Mouse (Mus musculus) bone marrow, adult 2 months (tissue): Measurements from ENCODE around the gene Crybg2. TPM values are rescaled to one million over a fixed set of nuclear protein-coding genes. Genes with fewer than 3 reads are reported as not detected.
A peak's percentile ranks its signal among the peaks of the same experiment; 100 is the strongest.

Experiments
- H3K27ac ChIP-seq: fragments of 200-500 bp; 2 replicates; pipeline ENCODE4 v1.5.1; 2012; ENCODE audit warnings: low read depth, mild to moderate bottlenecking, control low read depth, inconsistent platforms, low read length; ENCODE audit not compliant: control insufficient read depth, poor library complexity, insufficient read depth
- H3K4me1 ChIP-seq: fragments of 200-500 bp; 2 replicates; pipeline ENCODE4 v1.6.1; 2011; ENCODE audit warnings: low read length; ENCODE audit not compliant: control insufficient read depth, insufficient read depth
- H3K4me3 ChIP-seq: fragments of 200-500 bp; replicated peaks from 2 replicates; pipeline ENCODE3; 2011; ENCODE audit warnings: mild to moderate bottlenecking, low read depth, low read length, control low read depth; ENCODE audit not compliant: control insufficient read depth
- CTCF ChIP-seq: fragments of 200-500 bp; IDR thresholded peaks from 2 replicates; pipeline ENCODE4 v1.5.1; 2011; ENCODE audit warnings: low read length, control low read depth; ENCODE audit not compliant: control insufficient read depth, insufficient read depth
- POLR2A ChIP-seq: fragments of 200-500 bp; IDR thresholded peaks from 2 replicates; pipeline ENCODE4 v1.6.1; 2011; ENCODE audit warnings: low read depth, mild to moderate bottlenecking, control low read depth, low read length, borderline replicate concordance; ENCODE audit not compliant: control insufficient read depth
- WGBS: fragments of 180-500 bp; shearing (Covaris S2); methylation state at CpG from one replicate; pipeline ENCODE4 v1.1.7; 2018; 5-methylcytosine and 5-hydroxymethylcytosine counted together
- polyA plus RNA-seq: library from polyadenylated mRNA; stranded (reverse); fragments of >200 nt; gene quantifications from 2 replicates; pipeline ENCODE4 v1.2.4, GENCODE M21; 2011; ENCODE audit warnings: low replicate concordance; ENCODE audit not compliant: missing spikeins, insufficient read depth, insufficient read length

Crybg2 gene
- polyA plus RNA-seq, 1 experiment = 4.6 TPM

DNA sequence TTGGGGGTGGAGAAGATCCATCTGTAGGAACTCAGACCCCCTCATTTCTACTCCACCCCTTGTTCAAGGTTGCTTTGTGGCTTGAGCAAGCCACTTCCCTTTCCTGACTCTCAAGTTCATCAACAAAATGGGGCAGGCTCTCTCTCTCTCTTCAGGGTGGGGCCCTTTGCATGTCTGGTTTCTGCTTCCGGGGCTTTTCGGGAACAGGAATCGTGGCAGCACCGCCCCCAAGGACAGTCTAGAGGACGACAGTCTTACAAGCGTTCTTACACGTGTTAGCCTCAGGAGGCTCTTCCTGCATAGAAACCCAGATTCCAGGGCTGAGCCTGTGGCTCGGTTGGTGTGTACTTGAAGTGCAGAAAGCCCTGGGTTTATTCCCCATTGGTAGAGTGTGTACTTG lies 56.4 kb downstream of the Crybg2 start:
- TF ChIP-seq POLR2A (no peak), CTCF (peak; percentile 11; the same call in 1 of the 2 replicates)
- Histone ChIP-seq H3K27ac (peak overlapping the region; percentile 91), H3K4me1 (peaks cover 37% of the 10 kb centered on the region), H3K4me3 (no peak overlapping the region)
- WGBS = 2% methylated on average over 8 of the region's 8 CpGs

DNA sequence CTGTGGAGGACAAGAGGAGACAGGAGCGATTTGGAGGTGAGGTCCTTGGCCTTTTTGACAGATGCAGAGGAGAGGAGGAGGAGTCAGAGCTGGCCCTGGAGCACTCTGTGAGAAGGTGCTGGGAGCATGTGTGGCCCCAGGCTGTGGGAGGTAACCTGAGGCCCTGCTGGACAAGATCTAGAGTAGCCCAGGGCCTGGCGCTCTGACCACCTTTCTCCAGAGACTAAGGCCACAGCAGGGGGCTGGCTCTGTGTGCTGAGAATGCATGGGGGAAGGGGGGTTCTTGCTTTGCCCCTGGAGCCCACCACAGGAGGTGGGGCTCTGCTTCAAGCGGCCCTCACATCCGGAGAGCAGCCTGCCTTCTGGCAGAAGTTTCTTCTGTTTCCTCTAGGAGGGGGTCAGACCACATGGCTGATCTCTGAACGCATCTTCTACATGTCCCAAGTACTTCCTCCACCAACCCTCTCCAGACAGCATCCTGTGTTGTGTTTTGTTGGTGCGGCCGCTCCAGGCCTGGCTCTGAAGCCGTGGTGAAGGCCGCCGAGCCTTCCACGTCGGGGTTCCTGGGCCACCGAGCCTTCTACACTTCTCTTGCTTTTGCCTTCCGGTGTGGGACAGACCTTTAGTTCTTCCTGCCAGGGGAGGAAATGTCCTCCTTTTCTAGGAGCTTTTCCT lies 57.6 kb downstream of the Crybg2 start:
- Histone ChIP-seq H3K4me3 (no peak overlapping the region), H3K27ac (peak overlapping the region; percentile 91), H3K4me1 (peaks cover 37% of the 10 kb centered on the region)
- TF ChIP-seq CTCF = no peak
- TF ChIP-seq POLR2A = 0 out of 2 replicates have a peak, but pooled peaks have one; percentile 15
- WGBS = 13% methylated on average over 14 of the region's 14 CpGs

DNA sequence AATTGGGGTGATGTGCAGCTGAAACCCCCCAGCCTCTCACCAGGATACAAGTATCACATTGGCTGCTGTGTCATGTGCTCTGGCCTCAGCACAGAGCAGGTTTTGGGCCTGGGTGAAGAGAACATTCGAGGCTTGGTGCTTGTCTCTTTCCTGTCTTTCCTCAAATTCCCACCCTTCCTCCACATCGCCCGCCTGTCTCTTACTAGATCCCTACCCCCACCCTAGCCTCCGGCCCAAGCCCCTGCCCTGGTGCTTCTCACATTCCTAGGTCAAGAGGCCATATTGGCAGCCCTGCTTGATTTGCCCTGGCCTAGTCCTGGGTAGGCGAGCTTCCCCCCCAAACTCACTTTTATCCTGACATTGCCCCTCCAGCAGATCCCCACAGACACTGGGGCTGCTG lies 58.4 kb downstream of the Crybg2 start:
- Histone ChIP-seq H3K27ac (peak overlapping the region; percentile 91), H3K4me1 (peaks cover 35% of the 10 kb centered on the region)
- TF ChIP-seq CTCF (no peak), POLR2A (0 out of 2 replicates have a peak, but pooled peaks have one; percentile 2)

DNA sequence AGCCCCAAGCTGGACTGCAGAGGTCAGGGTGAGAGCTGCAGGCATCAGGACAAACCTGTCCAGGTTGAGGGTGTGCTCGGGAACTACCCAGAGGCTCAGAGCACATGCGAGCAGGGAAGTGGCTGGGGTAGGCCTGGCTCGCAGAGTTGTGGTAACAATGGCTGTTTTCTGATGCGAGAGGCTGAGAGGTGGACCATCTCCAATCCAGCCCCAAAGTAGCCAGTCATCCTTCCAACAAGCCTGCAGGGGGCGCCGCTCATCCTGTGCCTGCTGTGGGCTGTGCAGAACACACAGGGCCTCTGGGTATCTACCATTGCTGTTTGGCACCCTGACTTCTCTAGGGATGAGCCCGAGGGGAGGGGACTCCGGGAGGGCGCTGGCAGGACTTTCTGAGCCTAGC lies 59.0 kb downstream of the Crybg2 start:
- peaks cover 33% of the 10 kb centered on the region for H3K4me1 ChIP-seq
- peak overlapping the region; percentile 73 for H3K27ac ChIP-seq
- H3K4me3 ChIP-seq = no peak overlapping the region
- TF ChIP-seq POLR2A (peak; percentile 45; the same call in 1 of the 2 replicates), CTCF (peak; percentile 71)
- WGBS = 55% methylated on average over 9 of the region's 9 CpGs

More for the DNA sequence above, 58.4 kb downstream of the Crybg2 start:
- H3K4me3 ChIP-seq = no peak overlapping the region
- 58% methylated on average over 5 of the region's 5 CpGs for WGBS

DNA sequence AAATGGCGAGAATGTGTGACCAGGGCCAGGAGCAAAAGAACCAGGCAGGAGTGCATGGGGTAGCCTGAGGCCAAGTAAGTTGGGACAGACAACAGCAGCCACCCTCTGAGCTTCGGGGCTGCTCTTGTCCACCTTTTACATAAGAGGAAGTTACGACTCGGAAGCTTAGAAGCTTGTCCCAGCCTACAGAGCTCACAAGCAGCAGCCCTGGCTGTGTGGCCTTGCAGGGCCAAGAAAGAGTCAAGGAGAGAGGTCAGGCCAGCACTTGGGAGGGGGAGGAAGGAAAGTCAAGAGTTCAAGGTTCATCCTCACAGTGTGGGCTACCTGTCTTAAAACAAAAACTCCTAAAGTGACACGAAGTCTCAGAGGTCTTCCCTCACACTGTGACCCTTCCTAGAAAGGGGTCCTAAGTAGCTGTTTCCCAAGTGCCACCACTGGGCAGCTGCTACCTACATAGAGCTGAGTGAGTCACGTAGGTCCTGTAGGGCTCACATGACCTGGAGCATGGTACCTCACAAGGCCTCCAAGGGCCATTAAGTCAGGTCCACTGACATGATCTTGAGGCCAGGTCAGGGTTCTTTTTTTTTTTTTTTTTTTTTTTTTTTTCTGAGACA lies 59.7 kb downstream of the Crybg2 start:
- Histone ChIP-seq H3K4me1 (peaks cover 31% of the 10 kb centered on the region), H3K4me3 (no peak overlapping the region), H3K27ac (peak overlapping the region; percentile 73)
- 32% methylated on average over 6 of the region's 6 CpGs for WGBS
- no peak for TF ChIP-seq CTCF
- no peak for TF ChIP-seq POLR2A

DNA sequence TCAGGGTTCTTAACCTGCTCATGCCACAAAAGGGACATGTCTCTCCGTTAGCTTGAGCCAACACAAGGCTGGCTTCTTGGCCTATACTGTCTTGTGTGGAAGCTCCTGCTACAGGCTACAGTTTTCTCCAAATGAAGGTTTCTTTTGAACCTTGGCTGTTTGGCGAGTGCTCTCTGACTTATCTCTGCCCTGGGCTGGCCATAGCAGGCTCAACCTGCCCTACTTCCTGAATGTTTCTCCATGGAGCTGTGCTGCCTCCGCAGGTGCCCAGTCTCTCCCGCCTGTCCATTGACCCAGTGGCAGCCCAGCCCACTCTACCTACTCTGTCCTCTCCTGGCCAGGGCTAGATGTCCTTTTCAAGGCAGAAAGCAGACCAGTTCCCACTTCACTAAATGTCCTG lies 60.3 kb downstream of the Crybg2 start:
- peak overlapping the region; percentile 73 for H3K27ac ChIP-seq
- no peak for TF ChIP-seq POLR2A
- TF ChIP-seq CTCF = no peak
- no peak overlapping the region for H3K4me3 ChIP-seq
- WGBS = 52% methylated on average over 4 of the region's 4 CpGs
- peaks cover 25% of the 10 kb centered on the region for H3K4me1 ChIP-seq

DNA sequence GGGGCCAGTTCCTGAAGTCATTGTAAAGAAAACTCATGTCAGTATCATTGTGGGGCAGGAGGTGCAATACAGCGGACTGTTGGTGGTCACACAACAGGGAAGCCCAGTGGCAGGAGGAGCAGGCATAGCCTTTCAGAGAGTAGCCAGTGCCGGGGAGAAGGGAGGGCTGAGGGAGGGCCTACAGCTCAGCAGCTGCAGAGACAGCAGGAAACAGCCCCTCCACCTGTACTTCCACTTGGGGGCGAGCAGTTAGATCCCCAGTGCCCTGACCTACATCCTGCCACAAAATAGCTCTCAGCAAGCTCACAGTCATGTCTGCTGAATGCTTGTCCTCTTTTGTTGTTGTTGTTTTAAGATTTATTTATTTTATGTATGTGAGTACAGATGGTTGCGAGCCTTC lies 61.0 kb downstream of the Crybg2 start:
- Histone ChIP-seq H3K4me3 (no peak overlapping the region), H3K4me1 (peaks cover 22% of the 10 kb centered on the region), H3K27ac (peak overlapping the region; percentile 73)
- TF ChIP-seq CTCF (no peak), POLR2A (no peak)
- WGBS = 19% methylated on average over 4 of the region's 4 CpGs

DNA sequence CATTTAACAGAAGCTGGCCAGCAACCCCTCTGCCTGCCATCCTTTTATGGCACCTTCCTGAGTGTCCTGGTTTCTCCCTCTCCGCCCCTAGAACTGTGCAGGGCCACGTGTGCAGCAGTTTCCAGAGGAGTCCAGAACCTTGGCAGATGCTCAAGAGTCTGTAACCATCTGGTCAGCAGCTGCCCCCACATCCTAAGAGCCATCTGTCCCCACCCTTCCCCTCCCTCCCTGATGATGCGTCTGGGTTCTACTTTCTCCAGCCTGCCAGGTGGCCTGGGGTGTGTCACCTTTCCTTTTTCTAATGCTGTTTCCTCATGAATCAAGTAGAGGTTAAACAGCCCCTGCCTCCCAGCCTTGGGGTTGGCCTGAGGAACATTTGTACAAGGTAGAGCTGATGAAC lies 61.7 kb downstream of the Crybg2 start:
- no peak for TF ChIP-seq CTCF
- no peak for TF ChIP-seq POLR2A
- Histone ChIP-seq H3K27ac (peak overlapping the region; percentile 46), H3K4me1 (peaks cover 23% of the 10 kb centered on the region), H3K4me3 (no peak overlapping the region)
- WGBS = 20% methylated on average over 3 of the region's 3 CpGs
